Mouse (Mus musculus): ENCODE results near the gene Tmem267. TPM values are rescaled to one million over a fixed set of nuclear protein-coding genes. Genes with fewer than 3 reads are reported as not detected.
"Not testable (repeated sequence)": the region's sequence is repeated elsewhere in the genome, so short reads cannot be mapped to it uniquely, and the experiment has no call there.

Tmem267 gene
- polyA plus RNA-seq (2016; fragmentation: Nextera tagmentation; extraction: Ambion mirVana): 1.9 and 2.7 TPM in 2 replicates

- H3K4me3 ChIP-seq: no peak within 1 kb of the TSS
- ATAC-seq (ENCODE audit: low FRiP score, low read depth): no peak
- H3K9ac ChIP-seq: 0 out of 2 replicates have a peak within 1 kb of the TSS, but pooled peaks have one; percentile 19
- no peaks in the 10 kb centered on the region for H3K27me3 ChIP-seq (replicated peaks)
- peak within 1 kb of the TSS; percentile 29 for H3K4me2 ChIP-seq (replicated peaks)
- H3K27ac ChIP-seq: 0 out of 2 replicates have a peak within 1 kb of the TSS, but pooled peaks have one; percentile 0
- 75% methylated on average over 87 of the region's 87 CpGs for WGBS
- H3K36me3 ChIP-seq: peaks cover 29% of the 10 kb centered on the region
- peaks cover 16% of the 10 kb centered on the region for H3K9me3 ChIP-seq
- H3K4me1 ChIP-seq: no peaks in the 10 kb centered on the region
Observed at GRCm38 (mm10) chr13:119487880-119488580, at the start of gene Tmem267, which contains the start of gene 3110070M22Rik. Gene Tmem267 (plus strand): TSS chr13:119488039. Gene 3110070M22Rik (minus strand): TSS chr13:119488383.

- H3K27ac ChIP-seq: no peak overlapping the region
- no peak overlapping the region for H3K9ac ChIP-seq
- H3K27me3 ChIP-seq (replicated peaks): no peaks in the 10 kb centered on the region
- H3K4me2 ChIP-seq (replicated peaks): no peak overlapping the region
- no peaks in the 10 kb centered on the region for H3K4me1 ChIP-seq
- no peaks in the 10 kb centered on the region for H3K9me3 ChIP-seq
- ATAC-seq (ENCODE audit: low FRiP score, low read depth): no peak
- peaks cover 58% of the 10 kb centered on the region for H3K36me3 ChIP-seq
- WGBS: 96% methylated on average over 1 of the region's 1 CpGs
- no peak overlapping the region for H3K4me3 ChIP-seq
Observed at GRCm38 (mm10) chr13:119442244-119442643, 45.6 kb upstream of the Tmem267 start.

- H3K4me3 ChIP-seq: no peak overlapping the region
- H3K27ac ChIP-seq: no peak overlapping the region
- 94% methylated on average over 4 of the region's 4 CpGs for WGBS
- no peak for ATAC-seq (ENCODE audit: low FRiP score, low read depth)
- H3K9ac ChIP-seq: no peak overlapping the region
- peaks cover 49% of the 10 kb centered on the region for H3K36me3 ChIP-seq
- H3K4me2 ChIP-seq (replicated peaks): no peak overlapping the region
- no peaks in the 10 kb centered on the region for H3K27me3 ChIP-seq (replicated peaks)
- H3K9me3 ChIP-seq: no peaks in the 10 kb centered on the region
- H3K4me1 ChIP-seq: no peaks in the 10 kb centered on the region
Observed at GRCm38 (mm10) chr13:119453563-119453962, 34.3 kb upstream of the Tmem267 start.

- no peaks in the 10 kb centered on the region for H3K9me3 ChIP-seq
- no peak overlapping the region for H3K9ac ChIP-seq
- H3K36me3 ChIP-seq: peaks cover 48% of the 10 kb centered on the region
- H3K27ac ChIP-seq: no peak overlapping the region
- no peak for ATAC-seq (ENCODE audit: low FRiP score, low read depth)
- H3K4me3 ChIP-seq: no peak overlapping the region
- no peak overlapping the region for H3K4me2 ChIP-seq (replicated peaks)
- H3K27me3 ChIP-seq (replicated peaks): no peaks in the 10 kb centered on the region
- H3K4me1 ChIP-seq: no peaks in the 10 kb centered on the region
Observed at GRCm38 (mm10) chr13:119455082-119455481, 32.8 kb upstream of the Tmem267 start.

- Histone ChIP-seq H3K9ac (no peak overlapping the region), H3K4me2 (replicated peaks) (no peak overlapping the region), H3K4me1 (no peaks in the 10 kb centered on the region), H3K4me3 (no peak overlapping the region), H3K9me3 (no peaks in the 10 kb centered on the region), H3K27ac (no peak overlapping the region), H3K36me3 (peaks cover 36% of the 10 kb centered on the region), H3K27me3 (replicated peaks) (no peaks in the 10 kb centered on the region)
- WGBS: 94% methylated on average over 7 of the region's 7 CpGs
- ATAC-seq (ENCODE audit: low FRiP score, low read depth): no peak
Observed at GRCm38 (mm10) chr13:119456342-119456741, 31.5 kb upstream of the Tmem267 start.

GRCm38 (mm10) chr13:119461900-119462595 lies 25.8 kb upstream of the Tmem267 start:
- peak overlapping the region; percentile 73 for H3K9ac ChIP-seq
- WGBS: 11% methylated on average over 10 of the region's 10 CpGs

GRCm38 (mm10) chr13:119462596-119463560 lies 25.0 kb upstream of the Tmem267 start, which contains the start of gene 4833420G17Rik:
Gene 4833420G17Rik (plus strand): TSS chr13:119462768.
- Histone ChIP-seq H3K4me2 (replicated peaks) (peak within 1 kb of the TSS; percentile 79), H3K27me3 (replicated peaks) (no peaks in the 10 kb centered on the region), H3K36me3 (peaks cover 28% of the 10 kb centered on the region), H3K4me3 (peak within 1 kb of the TSS; percentile 73), H3K4me1 (peaks cover 11% of the 10 kb centered on the region), H3K9me3 (no peaks in the 10 kb centered on the region), H3K9ac (peak within 1 kb of the TSS; percentile 73), H3K27ac (peak within 1 kb of the TSS; percentile 53; the same call in 1 of the 2 replicates)
- WGBS: 8% methylated on average over 57 of the region's 57 CpGs
- peak; percentile 95 for ATAC-seq (ENCODE audit: low FRiP score, low read depth)

More at GRCm38 (mm10) chr13:119461900-119462595, 25.8 kb upstream of the Tmem267 start:
- Histone ChIP-seq H3K4me3 (peak overlapping the region; percentile 73), H3K27me3 (replicated peaks) (no peaks in the 10 kb centered on the region), H3K36me3 (peaks cover 21% of the 10 kb centered on the region), H3K27ac (peak overlapping the region; percentile 53; the same call in 1 of the 2 replicates), H3K4me1 (peaks cover 11% of the 10 kb centered on the region), H3K9me3 (no peaks in the 10 kb centered on the region), H3K4me2 (replicated peaks) (peak overlapping the region; percentile 79)
- peak; percentile 59 for ATAC-seq (ENCODE audit: low FRiP score, low read depth)

GRCm38 (mm10) chr13:119476631-119477030 lies 11.2 kb upstream of the Tmem267 start:
- H3K27me3 ChIP-seq (replicated peaks): no peaks in the 10 kb centered on the region
- H3K9me3 ChIP-seq: no peaks in the 10 kb centered on the region
- H3K4me1 ChIP-seq: no peaks in the 10 kb centered on the region
- H3K4me2 ChIP-seq (replicated peaks): no peak overlapping the region
- 95% methylated on average over 9 of the region's 9 CpGs for WGBS
- no peak overlapping the region for H3K4me3 ChIP-seq
- H3K27ac ChIP-seq: no peak overlapping the region
- H3K36me3 ChIP-seq: peaks cover 69% of the 10 kb centered on the region
- no peak for ATAC-seq (ENCODE audit: low FRiP score, low read depth)
- no peak overlapping the region for H3K9ac ChIP-seq

- ATAC-seq (ENCODE audit: low FRiP score, low read depth): no peak
- Histone ChIP-seq H3K27ac (no peak overlapping the region), H3K4me3 (no peak overlapping the region), H3K9me3 (no peaks in the 10 kb centered on the region), H3K4me2 (replicated peaks) (no peak overlapping the region), H3K4me1 (no peaks in the 10 kb centered on the region), H3K27me3 (replicated peaks) (no peaks in the 10 kb centered on the region), H3K36me3 (peaks cover 61% of the 10 kb centered on the region), H3K9ac (no peak overlapping the region)
- WGBS: 94% methylated on average over 2 of the region's 2 CpGs
Observed at GRCm38 (mm10) chr13:119477789-119478188, 10.1 kb upstream of the Tmem267 start.

GRCm38 (mm10) chr13:119487354-119487753 lies 485 bp upstream of the Tmem267 start:
- Histone ChIP-seq H3K27me3 (replicated peaks) (no peaks in the 10 kb centered on the region), H3K36me3 (peaks cover 32% of the 10 kb centered on the region), H3K4me2 (replicated peaks) (peak overlapping the region; percentile 29), H3K4me3 (no peak overlapping the region), H3K9ac (no peak overlapping the region), H3K9me3 (peaks cover 16% of the 10 kb centered on the region), H3K27ac (no peak overlapping the region), H3K4me1 (no peaks in the 10 kb centered on the region)
- ATAC-seq (ENCODE audit: low FRiP score, low read depth): no peak
- WGBS: 61% methylated on average over 7 of the region's 7 CpGs

- WGBS: 90% methylated on average over 10 of the region's 10 CpGs
- H3K27me3 ChIP-seq (replicated peaks); H3K4me2 ChIP-seq (replicated peaks); H3K27ac ChIP-seq; H3K4me3 ChIP-seq; H3K9ac ChIP-seq; H3K4me1 ChIP-seq; ATAC-seq (ENCODE audit: low FRiP score, low read depth); H3K36me3 ChIP-seq: not testable (repeated sequence)
- peaks cover 21% of the 10 kb centered on the region for H3K9me3 ChIP-seq
Observed at GRCm38 (mm10) chr13:119492083-119492482, 4.2 kb downstream of the Tmem267 start.

Measured in neural tube, embryonic 12.5 days (tissue).